Mouse (Mus musculus) adipocyte (in vitro differentiated cells): Measurements from ENCODE around the gene March7.

ENCODE experiments used
- DNase-seq: peaks from one replicate; pipeline ENCODE4 v3.0.0-alpha.2; 2016; ENCODE audit warnings: low spot score

The March7 gene

GRCm38 (mm10) chr2:60285107-60285617, 75.5 kb downstream of the March7 start:
- DNase-seq, result no peak

- no peak for DNase-seq
Observed at GRCm38 (mm10) chr2:60288606-60289005, 78.9 kb downstream of the March7 start.

- DNase-seq, result peak; percentile 89
Observed at GRCm38 (mm10) chr2:60289451-60289850, 79.8 kb downstream of the March7 start.

- no peak for DNase-seq
Observed at GRCm38 (mm10) chr2:60291381-60291780, 81.7 kb downstream of the March7 start.

GRCm38 (mm10) chr2:60298266-60298665, 88.6 kb downstream of the March7 start:
- DNase-seq, result no peak

GRCm38 (mm10) chr2:60299323-60299722, 89.6 kb downstream of the March7 start:
- DNase-seq, result no peak
